Mouse (Mus musculus): Measurements from ENCODE around the gene Slc26a11.

GRCm38 (mm10) chr11:119363534-119364145 lies 8.3 kb downstream of the Slc26a11 start:
- no peak for TF ChIP-seq E2F4 (IDR thresholded peaks at IDR 0.05; ENCODE audit: insufficient read depth)
- TF ChIP-seq USF1 (IDR thresholded peaks at IDR 0.05; ENCODE audit: low read depth) = no peak
- no peak for TF ChIP-seq MAX (IDR thresholded peaks at IDR 0.05; ENCODE audit: low read depth)
- no peak for TF ChIP-seq POLR2A (IDR thresholded peaks at IDR 0.05; ENCODE audit: insufficient read length, low read depth)
- TF ChIP-seq POLR2AphosphoS2 (IDR thresholded peaks at IDR 0.05; ENCODE audit: insufficient read length, low read depth) = no peak

Measured in myocyte (in vitro differentiated cells).